Mouse (Mus musculus) lung, postnatal 25 days (tissue): ENCODE results near the gene Lsm3.
A peak's percentile ranks its signal among the peaks of the same experiment; 100 is the strongest.
"Not testable (repeated sequence)": the region's sequence is repeated elsewhere in the genome, so short reads cannot be mapped to it uniquely, and the experiment has no call there.

Source experiments
- DNase-seq: peaks from one replicate; pipeline ENCODE4 v3.0.0; 2022; ENCODE audit warnings: low spot score

Gene Lsm3

DNA sequence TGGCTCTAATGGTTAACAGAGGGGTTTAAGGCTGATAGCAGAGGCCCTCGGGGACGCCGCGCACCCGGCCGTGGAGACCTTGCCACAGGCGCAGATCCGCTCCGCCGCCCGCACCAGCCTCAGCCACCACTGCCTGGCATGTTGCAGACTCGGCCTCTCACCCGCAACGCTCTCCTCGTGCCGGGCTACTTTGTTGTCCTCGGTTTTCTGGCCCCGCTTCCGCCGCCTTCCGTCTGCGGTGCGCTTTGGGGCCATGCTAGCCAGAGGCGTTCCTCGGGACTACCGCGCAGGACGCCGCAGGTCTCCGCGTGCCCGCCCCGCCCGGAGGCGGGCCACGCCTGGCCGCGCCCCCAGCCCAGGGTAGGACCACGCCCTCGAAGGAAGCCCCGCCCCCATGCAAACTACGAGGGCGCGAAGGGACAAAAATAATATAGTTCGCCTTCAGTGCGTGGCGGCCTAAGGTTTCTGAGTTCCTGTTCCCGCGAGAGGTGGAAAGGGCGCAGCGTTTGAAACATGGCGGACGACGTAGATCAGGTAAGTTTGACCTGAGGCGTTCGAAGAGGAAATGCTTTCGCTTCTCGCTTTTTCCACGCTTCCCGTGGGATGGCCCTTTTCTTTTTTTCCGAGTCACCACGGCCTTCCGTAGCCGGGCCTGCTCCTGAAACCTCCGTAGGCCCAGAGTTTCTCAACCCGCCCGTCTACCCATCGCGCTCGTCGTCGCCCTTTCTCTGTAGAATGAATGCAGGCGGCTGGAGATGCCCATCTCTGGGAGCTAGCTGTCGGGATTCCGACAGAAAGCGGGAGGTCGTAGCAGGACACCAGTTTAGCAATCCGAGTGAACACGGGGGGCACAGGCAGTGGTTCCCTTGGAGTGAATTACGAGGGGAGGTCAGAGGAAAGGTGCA is at the start of gene Lsm3, which contains the start of gene Xpc:
TSS of gene Lsm3 (plus strand) at position 384 of the 905 bp plus-strand sequence.
TSS of gene Xpc (minus strand) at position 344 of the 905 bp plus-strand sequence.
- peak; percentile 97 for DNase-seq

DNA sequence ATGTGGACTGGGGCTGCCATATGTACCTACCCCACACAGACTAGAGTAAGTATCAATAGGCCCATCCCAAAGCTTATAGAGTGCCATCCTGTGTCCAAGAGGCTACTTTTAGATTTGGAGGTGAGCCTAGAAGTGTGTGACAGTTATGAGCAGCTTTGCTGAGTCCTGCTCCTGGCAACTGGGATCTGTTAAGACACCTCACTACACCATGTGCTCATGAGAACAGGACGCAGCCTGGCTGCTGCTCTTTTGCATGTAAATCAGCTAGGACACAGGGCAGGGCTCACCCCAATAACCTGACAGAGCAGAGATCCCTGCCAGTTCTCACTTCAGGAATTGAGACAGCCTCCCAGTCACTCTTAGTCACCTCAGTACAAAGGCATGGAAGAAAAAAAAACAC is 48.6 kb upstream of the Lsm3 start:
- no peak for DNase-seq

DNA sequence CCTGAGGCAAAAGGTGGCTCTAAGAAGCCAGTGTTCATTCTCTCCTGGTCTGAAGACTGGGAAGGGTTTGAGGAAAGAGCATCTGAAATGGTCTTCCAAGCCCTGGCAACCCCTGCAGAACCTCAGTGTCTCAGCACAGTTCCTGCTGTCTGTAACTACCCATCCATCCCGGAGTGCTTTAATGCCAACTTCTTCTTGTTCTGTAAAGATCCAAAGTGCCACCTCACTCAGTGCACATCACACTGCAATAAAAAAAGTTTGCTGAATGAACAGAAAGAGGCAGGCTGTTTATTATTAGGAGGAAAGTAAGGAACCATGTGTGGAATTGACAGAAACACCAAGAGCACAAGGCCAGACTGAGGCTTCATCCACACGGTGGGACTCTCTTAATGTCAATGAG is 45.0 kb upstream of the Lsm3 start:
- DNase-seq: no peak

DNA sequence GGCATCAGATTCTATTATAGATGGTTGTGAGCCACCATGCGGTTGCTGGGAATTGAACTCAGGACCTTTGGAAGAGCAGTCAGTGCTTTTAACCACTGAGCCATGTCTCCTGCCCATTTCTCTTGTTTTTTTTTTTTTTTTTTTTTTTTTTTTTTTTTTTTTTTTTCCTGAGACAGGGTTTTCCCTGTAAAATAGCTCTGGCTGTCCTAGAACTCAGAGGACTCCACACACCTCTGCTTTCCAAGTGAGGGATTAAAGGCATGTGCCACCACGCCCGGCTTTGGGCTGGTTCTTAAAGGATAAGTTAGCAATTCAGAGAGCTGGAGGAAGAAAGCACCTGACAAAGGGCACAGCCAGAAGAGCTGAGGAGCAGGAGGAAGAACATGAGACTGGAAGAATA is 44.3 kb upstream of the Lsm3 start:
- DNase-seq: not testable (repeated sequence)

DNA sequence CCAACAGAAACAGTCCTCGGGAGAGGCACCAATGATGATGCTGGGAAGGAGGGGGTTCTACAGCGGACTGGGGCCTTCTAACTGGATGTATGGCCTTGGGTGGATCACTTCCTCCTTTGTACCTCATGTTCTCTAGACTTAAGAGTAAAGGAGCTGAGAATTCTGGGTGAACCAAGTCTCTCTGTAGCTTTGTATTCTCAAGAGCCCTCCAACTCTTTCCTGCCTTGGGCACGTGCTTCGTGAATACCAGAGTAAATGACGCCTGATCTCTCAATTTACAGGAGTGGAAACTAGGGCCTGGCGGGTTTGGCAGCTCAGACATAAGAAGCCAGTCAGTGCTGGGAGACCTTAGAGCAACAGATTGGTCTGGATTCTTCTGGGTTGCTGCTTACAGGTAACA is 43.4 kb upstream of the Lsm3 start:
- no peak for DNase-seq

DNA sequence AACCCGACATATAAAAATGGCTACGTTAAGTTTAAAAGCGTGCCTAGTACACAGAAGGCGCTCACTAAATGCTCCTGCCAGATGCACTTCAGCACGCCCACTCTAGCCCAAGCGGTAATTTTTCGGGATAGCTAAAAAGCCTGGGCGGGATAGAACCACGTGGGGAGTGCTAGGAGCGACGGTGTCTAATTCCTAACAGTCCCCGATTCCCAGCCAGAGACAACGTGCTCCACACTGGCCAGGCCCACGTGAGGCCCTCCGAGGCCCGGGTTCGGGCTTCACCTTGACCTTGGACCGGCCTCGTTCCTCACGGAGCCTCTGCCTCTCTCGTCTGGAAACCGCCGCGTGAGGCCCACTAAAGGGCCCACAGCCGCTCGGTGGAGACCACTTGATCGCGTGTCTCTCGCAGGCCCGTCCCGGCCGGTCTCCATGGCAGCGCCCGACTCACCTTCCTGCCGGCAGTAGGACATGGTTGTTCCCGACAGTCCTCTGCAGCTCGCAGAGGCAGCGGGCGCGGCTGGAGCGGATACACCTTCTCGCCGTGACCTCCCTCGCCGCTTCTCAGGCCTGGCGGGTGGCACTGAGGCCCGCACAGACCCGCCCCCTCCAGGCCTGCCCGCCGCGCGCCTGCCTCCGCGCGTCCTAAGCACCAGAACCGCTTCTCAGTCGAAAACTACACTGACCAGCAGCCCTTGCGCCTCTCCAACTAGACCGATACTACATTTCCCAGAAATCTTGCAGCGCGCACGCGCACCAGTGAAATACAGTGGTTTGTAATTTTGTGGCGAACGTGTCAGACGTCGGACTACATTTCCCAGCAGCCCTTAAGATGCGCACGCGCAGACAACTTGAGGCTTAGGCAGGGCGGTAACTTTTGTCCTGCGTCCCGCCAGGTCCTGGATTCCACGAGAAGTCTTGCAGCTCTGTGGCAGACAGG is 42.6 kb upstream of the Lsm3 start, which contains the start of the genes Chchd4 and Tmem43:
TSS of gene Chchd4 (minus strand) at position 679 of the 937 bp plus-strand sequence.
TSS of gene Tmem43 (plus strand) at position 836 of the 937 bp plus-strand sequence.
- peak; percentile 99 for DNase-seq

DNA sequence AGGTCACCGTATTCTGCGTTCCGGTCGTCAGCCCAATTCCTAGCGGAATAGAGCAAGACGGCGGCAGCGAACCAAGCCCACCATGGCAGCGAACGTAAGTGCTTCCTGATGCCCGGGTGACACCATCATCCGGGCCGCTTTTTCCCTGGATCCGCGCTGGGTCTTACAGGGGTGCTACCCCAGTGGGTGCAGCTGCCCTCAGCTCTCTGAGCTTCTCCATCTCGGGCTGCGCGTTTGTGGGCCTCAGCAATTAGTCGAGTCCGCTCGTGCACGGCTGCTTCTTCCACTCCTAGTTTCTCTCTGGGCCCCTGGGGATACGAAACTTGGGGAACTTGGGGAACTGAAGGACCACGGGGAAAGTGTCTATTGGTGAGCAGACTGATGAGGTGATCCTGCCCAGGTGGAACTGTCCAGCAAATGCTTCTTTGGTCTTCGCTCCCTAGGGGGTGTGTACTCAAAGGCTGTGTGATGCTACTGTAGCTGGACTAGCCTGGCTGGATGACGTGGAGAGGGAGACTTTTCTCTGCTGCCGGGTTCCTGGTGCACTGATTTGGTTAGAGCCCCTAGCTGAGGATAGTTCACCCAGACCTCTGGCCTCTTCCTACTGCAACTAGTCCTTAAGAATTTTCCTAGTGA is 41.8 kb upstream of the Lsm3 start:
- DNase-seq: no peak

DNA sequence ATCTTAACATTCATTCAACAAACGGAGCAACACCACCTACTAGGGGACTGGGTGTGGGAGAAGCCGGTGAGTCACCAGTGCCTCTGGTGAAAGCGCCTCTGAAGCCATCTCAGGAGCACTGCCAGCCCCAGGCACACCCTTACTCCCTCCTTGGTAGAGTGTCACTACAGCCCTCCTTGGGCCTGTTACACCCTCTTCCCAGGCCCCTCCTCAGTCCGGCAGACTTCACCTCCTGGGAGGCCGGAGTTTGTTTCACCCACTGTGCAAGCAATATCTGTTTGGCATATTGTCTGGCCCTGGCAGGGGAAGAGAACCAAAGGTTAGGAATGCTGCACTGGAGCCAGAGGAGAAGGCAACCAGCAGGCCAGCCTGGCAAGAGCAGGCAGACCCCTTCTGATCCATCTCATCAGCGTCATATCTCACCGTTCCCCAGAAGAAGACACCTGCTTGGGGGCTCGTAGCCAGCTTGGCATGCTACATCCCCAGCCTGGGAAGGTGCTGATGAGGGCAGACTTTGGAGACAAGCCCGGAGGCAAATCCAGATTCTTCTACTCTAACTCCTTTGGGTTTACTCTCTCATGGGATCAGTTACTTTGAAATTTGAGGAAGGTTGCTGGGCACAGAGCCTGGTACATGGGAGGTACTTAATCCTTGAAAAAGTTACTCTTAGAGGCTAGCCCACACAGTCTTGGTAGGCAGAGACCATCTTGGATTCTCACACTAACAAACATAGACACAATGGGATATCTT is 41.1 kb upstream of the Lsm3 start:
- DNase-seq: no peak

DNA sequence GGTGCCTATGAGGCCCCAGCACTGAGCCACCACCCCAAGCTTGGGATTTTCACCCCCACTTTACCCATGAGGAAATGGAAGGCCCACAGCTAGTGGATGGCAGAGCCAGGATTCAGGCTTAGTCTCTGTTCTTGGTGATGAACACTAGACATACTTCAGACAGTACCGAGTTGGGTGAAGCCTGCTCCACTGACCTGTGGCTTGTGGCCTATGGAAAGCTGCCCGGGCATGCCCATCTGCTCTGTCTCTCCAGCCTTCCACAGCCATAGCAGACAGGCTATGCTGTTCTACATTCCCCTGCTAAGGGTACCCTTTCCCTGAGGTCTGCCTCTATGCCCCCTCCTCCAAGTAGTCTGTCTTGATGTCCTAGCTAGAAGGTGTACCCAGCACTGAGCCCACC is 39.2 kb upstream of the Lsm3 start:
- DNase-seq: no peak

DNA sequence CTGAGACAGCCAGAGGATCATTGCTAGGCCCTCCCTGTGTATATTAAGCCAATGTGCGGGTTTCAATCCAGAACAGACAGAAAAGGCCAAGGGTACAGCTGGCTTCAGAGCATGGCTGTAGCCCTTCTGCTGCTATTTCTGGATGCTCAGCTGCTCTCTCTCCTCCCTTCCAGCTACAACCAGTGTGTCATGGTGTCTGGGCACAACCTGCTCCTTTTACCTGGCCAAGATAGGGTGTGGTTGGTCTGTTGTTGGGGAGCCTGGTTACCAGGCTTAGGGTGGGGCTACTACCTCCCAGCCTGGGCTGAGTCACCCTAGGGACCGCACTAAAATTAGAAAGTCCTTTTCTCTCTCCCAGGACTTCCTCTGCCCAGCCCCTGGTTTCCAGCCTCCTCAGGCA is 32.4 kb upstream of the Lsm3 start:
- no peak for DNase-seq

DNA sequence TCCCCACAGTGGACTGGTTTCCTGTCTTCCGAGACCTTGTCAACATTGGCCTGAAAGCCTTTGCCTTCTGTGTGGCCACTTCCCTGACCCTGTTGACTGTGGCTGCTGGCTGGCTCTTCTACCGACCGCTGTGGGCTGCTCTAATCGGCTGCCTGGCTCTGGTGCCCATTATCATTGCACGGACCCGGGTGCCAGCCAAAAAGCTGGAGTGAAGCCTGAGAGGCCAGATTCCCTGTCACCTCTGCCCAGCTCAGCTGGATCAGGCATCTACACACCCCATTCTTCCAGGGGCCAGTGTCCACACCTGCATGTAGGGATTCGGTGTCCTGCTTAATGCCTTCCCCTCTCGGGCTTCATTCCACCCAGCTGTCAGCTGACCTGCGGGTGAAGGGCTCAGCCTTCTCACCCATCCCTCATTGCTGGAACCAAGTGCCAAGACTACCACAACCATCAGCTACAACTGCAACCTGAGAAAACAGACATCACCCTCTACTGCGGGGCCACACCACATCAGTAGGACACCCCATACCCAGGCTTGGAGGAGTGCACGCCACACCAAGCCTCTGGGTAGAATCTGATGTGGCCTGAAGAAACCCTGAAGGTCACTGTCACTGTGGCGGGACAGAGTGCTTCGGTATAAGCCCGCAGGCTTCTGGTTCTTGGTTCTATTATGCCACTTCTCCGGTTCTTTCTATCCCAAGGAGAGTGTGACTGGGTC is 28.8 kb upstream of the Lsm3 start:
- DNase-seq: no peak

DNA sequence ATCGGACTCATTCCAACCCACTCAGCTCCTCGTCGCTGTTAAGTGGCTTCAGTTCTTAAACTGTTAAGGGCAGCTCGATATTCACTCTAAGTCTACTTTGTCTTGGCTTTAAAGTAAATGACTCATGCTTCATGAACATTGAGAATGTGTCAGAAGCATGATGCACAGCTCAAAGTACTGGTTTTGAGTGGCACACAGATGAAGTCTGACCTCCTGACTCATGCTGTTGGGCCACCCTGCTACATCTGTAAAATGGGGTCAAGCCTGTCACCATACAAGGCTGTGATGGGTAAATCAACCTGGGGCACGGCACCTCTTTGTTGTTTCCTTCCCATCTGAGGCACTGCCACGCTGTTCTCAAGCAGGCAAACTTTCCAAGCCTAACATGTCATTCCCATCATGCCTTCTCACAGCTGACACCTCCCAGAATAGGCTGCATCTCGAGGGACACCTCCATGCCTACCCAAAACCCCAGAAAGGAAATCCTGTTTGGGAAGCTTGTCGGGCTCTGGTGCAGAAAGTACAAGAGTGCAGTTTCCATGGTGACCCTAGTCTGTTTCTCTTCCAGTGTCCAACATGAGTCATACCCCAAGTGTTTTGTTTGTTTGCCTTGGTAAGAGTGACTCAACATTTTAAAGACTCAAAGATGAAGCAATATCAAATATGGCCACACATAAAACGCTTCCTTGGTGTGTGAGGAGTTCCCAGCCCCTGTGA is 27.1 kb upstream of the Lsm3 start:
- DNase-seq: peak; percentile 91

DNA sequence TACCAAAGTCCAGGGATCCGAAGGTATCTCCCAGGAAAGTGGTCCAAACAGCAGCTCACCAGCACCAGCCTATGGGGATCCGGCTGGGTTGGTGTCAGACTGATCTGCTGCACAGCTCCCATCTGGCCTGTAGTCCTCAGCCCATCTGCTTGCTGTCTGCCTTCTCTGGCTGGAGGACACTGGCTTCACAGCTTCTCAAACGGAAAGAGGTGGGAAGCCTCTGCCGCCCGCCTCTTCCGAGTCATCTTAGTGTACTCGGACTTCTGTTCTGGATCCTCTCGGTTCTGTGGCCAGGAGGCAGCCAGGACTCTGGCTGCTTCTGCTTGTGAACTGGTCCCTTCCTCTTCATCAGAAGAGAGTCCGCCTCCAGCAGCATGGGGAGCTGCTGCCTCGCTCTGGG is 25.9 kb upstream of the Lsm3 start:
- DNase-seq: no peak

DNA sequence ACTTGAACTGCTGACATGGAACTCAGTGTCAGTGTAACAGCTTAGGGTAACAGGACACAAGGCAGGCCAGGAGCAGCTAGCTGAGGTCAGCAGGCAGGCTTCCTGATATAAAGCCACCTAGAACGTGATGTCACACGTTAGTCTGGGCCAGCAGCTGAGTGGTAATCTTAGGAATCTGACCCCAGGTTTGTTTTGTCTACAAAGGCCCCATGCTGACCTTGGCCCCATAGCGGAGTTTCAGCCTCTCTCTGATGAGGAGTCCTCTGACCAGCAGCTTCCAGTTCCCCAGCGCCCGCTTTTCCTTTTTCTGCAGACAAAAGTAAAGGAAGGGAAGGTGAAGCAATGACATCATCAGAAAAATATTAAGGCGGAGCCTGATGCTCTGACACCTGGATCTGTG is 24.7 kb upstream of the Lsm3 start:
- DNase-seq: no peak

DNA sequence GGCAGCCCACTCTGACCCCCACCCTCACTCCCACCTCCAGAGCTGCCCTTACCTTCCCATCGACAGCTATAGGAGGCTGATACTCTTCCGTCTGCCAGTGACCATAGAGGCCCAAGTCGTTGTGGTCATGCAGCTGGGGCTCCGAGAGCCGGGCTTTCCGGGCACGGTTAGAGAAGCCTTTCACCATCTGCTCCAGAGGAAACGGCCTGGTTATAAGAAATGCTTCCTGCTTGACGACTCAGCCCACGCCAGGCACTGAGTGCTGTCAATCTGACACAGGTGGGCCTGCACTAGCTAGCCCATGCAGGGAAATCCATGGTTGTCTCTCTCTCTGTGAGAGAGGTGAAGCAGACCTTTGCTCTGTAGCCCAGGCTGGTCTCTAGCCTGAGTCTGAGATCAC is 22.7 kb upstream of the Lsm3 start:
- no peak for DNase-seq

DNA sequence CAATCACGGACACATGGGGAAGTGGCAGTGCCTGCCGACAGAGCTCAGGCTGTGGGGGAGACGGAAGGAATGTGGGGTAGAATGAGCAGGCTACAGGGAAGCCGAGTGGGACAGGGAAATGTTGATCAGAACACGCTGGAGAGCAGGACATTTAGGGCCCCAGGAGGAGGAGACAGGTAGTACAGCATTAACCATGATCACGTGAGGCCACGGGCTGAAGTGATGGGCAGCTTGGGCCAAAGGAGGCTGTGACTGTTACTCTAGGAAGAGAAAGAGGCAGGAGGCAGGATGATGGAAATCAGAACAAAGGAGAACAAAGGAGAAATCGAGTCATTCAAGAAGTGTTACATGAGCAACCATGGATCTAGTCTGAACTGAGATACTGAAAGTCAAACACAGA is 21.2 kb upstream of the Lsm3 start:
- DNase-seq: no peak

DNA sequence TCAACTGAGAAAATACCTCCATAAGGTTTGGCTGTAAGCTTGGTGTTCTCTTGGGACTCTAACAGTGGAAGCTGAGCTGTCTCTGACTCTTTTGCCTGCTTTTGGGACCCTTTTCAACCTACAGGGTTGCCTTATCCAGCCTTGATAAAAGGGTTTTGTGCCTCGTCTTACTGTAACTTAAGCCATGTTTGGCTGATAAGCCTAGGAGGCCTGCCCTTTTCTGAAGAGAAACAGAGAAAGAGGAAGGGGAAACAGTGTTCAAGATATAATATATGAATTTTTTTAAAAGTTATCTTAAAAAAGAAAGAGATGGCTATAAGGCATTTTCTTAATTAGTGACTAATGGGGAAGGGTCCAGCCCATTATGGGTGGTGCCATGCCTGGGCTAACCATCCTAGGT is 12.4 kb upstream of the Lsm3 start:
- DNase-seq: no peak

DNA sequence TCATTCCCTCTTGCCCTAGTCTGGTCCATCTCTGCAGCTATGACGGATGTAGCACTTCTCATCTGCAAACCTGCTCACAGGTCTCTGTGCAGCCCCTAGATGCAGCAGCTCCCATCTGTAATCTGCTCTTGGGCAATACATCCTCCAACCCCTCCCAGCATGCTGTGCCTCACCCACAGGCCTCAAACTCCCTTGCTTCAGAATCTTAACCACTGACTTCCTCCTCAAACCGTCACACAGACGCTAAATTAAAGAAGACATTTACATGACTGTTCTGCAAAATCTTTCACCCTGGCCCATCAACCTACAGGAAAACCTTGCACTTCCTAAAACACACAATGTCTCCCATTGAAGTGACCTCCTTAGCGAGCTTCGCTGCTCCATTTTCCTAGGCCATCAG is 9.7 kb upstream of the Lsm3 start:
- DNase-seq: peak; percentile 51

DNA sequence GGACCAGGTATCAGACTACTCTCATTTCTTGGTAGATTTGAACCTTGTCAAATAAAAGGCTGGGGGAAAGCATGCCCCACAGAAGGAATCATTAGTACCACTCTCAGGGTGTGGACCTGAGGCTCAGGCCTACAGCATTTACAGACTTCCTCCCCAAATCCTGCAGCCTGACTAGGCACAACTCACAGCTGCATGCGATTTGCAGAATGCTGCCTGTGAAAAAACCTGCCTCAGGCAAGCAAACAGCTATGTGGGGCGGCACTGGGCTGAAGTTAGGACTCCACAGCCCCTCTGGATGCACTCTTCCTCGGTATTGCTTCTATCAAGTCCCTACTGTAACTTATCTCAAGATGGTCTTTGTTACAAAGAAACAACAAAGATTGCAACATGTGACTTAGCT is 7.7 kb upstream of the Lsm3 start:
- no peak for DNase-seq

DNA sequence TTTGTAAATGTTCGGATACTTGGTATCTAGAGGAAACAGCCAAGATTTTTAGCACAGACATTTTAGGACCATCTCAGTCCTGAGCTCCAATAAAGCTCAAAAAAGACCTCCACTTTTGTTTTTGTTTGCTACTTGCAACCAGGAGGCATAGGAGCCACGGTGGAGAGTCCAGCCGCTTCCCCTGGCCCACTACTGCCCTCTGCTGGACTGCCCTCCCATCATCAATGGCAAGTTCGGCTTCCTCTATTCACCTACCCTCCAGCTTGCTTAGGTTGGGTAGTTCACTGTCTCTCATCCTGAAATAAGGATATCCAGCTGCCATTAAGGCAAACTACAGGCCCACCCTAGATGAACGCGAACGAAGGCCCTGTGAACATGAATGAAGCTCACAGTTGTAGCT is 6.4 kb upstream of the Lsm3 start:
- peak; percentile 71 for DNase-seq
